Mouse (Mus musculus) neural tube, embryonic 13.5 days (tissue): ENCODE results near the gene Ms4a3. TPM values are rescaled to one million over a fixed set of nuclear protein-coding genes. Genes with fewer than 3 reads are reported as not detected.

Source experiments
- ATAC-seq: fragments of 200-750 bp; cut with Nextera tagmentation; 2 replicates; pipeline ENCODE4 v1.8.0; 2017; ENCODE audit warnings: low read depth, mild to moderate bottlenecking, moderate TSS enrichment, moderate library complexity
- H3K27ac ChIP-seq: fragments of 300-500 bp; sonication (generic); replicated peaks from 2 replicates; pipeline ENCODE4 v1.5.1; 2015; ENCODE audit warnings: moderate library complexity, mild to moderate bottlenecking, inconsistent platforms
- H3K27me3 ChIP-seq: fragments of 300-500 bp; sonication (generic); 2 replicates; pipeline ENCODE4 v1.6.1; 2015; ENCODE audit warnings: mild to moderate bottlenecking, inconsistent platforms
- H3K36me3 ChIP-seq: fragments of 300-500 bp; sonication (generic); 2 replicates; pipeline ENCODE4 v1.6.1; 2015; ENCODE audit warnings: mild to moderate bottlenecking, inconsistent platforms
- H3K4me1 ChIP-seq: fragments of 300-500 bp; sonication (generic); replicated peaks from 2 replicates; pipeline ENCODE4 v1.6.1; 2015; ENCODE audit warnings: inconsistent platforms
- H3K4me2 ChIP-seq: fragments of 300-500 bp; sonication (generic); 2 replicates; pipeline ENCODE4 v1.6.1; 2015; ENCODE audit warnings: inconsistent platforms, mild to moderate bottlenecking, moderate library complexity
- H3K4me3 ChIP-seq: fragments of 300-500 bp; sonication (generic); 2 replicates; pipeline ENCODE4 v1.5.1; 2015; ENCODE audit warnings: mild to moderate bottlenecking, inconsistent platforms
- H3K9ac ChIP-seq: fragments of 300-500 bp; sonication (generic); 2 replicates; pipeline ENCODE4 v1.6.1; 2015; ENCODE audit warnings: moderate library complexity, mild to moderate bottlenecking, inconsistent platforms
- H3K9me3 ChIP-seq: fragments of 300-500 bp; sonication (generic); 2 replicates; pipeline ENCODE4 v1.6.1; 2016; ENCODE audit warnings: inconsistent platforms
- WGBS: fragments of 180-500 bp; shearing (Covaris S2); methylation state at CpG from one replicate; pipeline ENCODE4 v1.1.7; 2015; 5-methylcytosine and 5-hydroxymethylcytosine counted together
- polyA plus RNA-seq: library from polyadenylated mRNA; unstranded; fragments of >200 nt; fragmentation: Nextera tagmentation; extraction: Ambion mirVana; gene quantifications from 2 replicates; pipeline ENCODE4 v1.2.1, GENCODE M21; 2015

Ms4a3 gene
- polyA plus RNA-seq, 1 experiment from 2014 or later: 0.18 TPM

DNA sequence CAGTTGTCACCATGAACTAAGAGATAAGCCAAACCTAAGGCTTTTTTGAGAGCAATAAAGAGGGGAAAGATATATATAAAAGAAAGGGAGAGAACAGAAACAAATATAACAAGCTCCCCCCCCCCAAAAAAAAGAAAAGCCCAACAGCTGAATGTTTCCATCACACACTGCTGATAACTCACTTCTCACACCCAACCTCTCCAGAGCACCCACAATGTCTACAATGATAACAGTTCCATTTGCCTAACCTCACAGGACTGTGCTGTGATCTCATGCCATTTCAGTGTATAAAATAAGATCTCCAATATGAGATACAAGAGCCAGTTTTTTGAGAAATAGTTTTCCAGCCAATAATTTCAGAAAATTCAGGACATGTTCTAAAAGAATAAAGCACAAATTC is 22.7 kb downstream of the Ms4a3 start:
- ATAC-seq: no peak
- no peaks in the 10 kb centered on the region for H3K36me3 ChIP-seq
- H3K9me3 ChIP-seq: no peaks in the 10 kb centered on the region
- no peak overlapping the region for H3K9ac ChIP-seq
- H3K27me3 ChIP-seq: no peaks in the 10 kb centered on the region
- no peak overlapping the region for H3K4me3 ChIP-seq
- H3K4me2 ChIP-seq: no peak overlapping the region
- no peak overlapping the region for H3K27ac ChIP-seq
- H3K4me1 ChIP-seq: no peaks in the 10 kb centered on the region

DNA sequence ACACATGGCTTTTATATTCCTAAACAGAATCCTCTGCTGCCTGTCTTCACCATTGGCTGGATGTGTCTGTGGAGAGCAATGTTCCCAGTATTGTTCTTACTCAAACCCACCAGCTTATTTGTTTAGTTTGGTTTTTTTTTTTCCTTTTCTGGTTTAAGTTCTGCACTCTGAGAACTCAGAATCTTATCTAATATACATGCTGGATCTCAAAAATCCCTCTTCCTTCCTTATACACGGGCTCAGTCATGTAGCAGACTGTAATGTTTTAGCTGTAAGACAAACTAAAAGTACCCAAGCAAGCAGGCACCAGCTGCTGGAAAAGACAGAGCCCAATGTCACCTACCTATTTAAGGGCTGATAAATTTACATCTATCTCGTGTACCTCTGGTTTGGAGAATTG is 25.8 kb downstream of the Ms4a3 start:
- H3K4me1 ChIP-seq: no peaks in the 10 kb centered on the region
- ATAC-seq: no peak
- H3K9ac ChIP-seq: no peak overlapping the region
- H3K36me3 ChIP-seq: no peaks in the 10 kb centered on the region
- H3K27me3 ChIP-seq: no peaks in the 10 kb centered on the region
- H3K4me3 ChIP-seq: no peak overlapping the region
- no peaks in the 10 kb centered on the region for H3K9me3 ChIP-seq
- no peak overlapping the region for H3K27ac ChIP-seq
- WGBS: 78% methylated on average over 2 of the region's 2 CpGs
- H3K4me2 ChIP-seq: no peak overlapping the region

DNA sequence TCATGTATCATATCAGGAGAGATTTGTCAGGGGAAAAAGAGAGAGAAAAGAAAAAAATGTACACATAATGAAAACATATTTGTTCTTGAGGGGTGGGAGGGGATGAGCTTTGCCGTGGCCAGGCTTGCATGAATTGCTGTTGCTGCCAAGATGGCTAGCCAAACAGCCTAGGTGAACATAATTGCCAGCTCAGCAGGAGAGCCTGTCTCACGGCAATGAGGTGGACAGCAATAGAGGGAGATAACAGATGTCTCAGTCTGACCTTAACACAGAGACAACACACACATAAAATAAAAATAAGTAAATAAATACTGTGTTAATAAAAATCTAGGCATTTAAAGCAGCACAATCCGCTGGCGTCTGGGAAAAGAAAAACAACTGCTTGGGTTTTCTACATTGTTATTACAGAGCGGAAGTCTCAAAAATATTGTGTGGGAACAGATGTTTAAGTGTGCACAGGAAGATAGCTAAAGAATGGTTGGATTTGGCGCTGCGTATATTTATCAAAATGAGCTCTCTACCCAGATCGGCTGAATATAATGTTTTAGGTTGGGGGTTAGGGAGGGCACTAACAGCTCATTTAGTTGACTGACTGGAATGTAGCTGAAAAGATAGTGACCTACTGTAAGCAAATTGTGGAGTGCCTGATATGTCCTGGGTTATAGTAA is 26.7 kb downstream of the Ms4a3 start:
- WGBS: 75% methylated on average over 8 of the region's 8 CpGs

DNA sequence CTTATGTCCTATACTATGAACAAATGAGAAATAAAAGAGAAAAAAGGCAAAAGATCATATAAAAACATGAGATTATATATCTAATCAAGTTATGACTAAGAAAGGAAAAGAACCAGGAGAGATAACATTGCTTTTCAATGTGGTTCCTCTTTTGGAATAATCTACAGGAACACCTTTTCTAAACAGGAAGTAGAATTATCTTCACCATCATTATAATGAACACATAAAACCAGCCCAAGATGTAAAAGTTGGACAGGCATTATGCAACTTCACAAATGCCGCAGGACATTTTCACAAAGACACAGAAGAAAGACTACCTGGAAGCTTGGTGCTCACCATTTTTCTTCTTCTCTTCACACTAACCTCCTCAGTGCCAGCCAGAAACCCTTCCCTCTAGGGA is 27.6 kb downstream of the Ms4a3 start:
- Histone ChIP-seq H3K4me1 (no peaks in the 10 kb centered on the region), H3K9me3 (no peaks in the 10 kb centered on the region), H3K27ac (no peak overlapping the region), H3K9ac (no peak overlapping the region), H3K27me3 (no peaks in the 10 kb centered on the region), H3K4me3 (no peak overlapping the region), H3K4me2 (no peak overlapping the region), H3K36me3 (no peaks in the 10 kb centered on the region)
- ATAC-seq: no peak
- 97% methylated on average over 1 of the region's 1 CpGs for WGBS

More for the DNA sequence above, 26.7 kb downstream of the Ms4a3 start:
- no peak overlapping the region for H3K4me3 ChIP-seq
- no peak overlapping the region for H3K27ac ChIP-seq
- H3K36me3 ChIP-seq: no peaks in the 10 kb centered on the region
- no peak for ATAC-seq
- no peaks in the 10 kb centered on the region for H3K27me3 ChIP-seq
- no peak overlapping the region for H3K9ac ChIP-seq
- H3K4me1 ChIP-seq: no peaks in the 10 kb centered on the region
- no peak overlapping the region for H3K4me2 ChIP-seq
- H3K9me3 ChIP-seq: no peaks in the 10 kb centered on the region

DNA sequence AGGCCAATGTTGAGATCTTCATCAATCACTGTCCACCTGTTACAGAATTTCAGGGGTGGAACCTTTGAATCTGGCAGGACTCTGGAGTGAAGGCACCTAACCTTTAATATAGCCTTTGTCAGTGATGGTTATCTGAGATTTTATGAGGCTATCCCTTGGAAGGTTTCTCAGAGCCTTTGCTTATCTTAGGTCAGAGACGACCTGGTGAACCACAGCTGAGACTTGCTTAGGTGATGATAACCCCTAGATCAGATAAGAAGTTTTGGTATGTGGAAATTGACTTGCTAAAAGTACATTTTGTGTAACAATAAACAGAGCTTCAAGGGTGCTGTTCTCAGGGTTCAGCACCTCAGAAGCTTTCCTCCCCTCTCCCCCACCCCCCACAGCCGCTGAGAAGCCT is 28.4 kb downstream of the Ms4a3 start:
- H3K27me3 ChIP-seq: no peaks in the 10 kb centered on the region
- no peak overlapping the region for H3K4me2 ChIP-seq
- H3K36me3 ChIP-seq: no peaks in the 10 kb centered on the region
- H3K9ac ChIP-seq: no peak overlapping the region
- H3K9me3 ChIP-seq: no peaks in the 10 kb centered on the region
- H3K4me1 ChIP-seq: no peaks in the 10 kb centered on the region
- ATAC-seq: no peak
- no peak overlapping the region for H3K27ac ChIP-seq
- no peak overlapping the region for H3K4me3 ChIP-seq
- WGBS: 66% methylated on average over 2 of the region's 2 CpGs

DNA sequence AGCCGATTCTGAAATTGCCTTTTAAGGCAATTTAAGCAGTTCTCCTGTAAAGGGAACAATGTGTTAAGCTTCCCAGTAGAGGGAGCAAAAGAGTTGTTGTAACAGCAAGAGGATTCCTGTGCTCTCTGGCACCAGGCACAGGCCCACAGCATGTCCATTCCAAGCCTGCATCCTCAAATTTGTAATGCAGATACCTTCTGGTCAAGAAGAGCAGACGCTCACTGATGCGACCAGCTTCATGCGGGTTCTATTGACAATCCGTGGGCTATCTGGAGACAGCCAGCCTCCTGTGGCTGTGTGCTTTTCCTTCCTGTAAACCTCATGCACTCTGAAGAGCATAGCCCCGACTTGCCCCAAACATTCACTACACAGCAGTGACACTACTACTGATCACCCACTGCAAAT is 29.1 kb downstream of the Ms4a3 start:
- no peaks in the 10 kb centered on the region for H3K4me1 ChIP-seq
- no peaks in the 10 kb centered on the region for H3K9me3 ChIP-seq
- H3K4me3 ChIP-seq: no peak overlapping the region
- H3K27me3 ChIP-seq: no peaks in the 10 kb centered on the region
- H3K36me3 ChIP-seq: no peaks in the 10 kb centered on the region
- 32% methylated on average over 6 of the region's 6 CpGs for WGBS
- peak; percentile 82 for ATAC-seq
- no peak overlapping the region for H3K27ac ChIP-seq
- H3K4me2 ChIP-seq: no peak overlapping the region
- H3K9ac ChIP-seq: no peak overlapping the region

DNA sequence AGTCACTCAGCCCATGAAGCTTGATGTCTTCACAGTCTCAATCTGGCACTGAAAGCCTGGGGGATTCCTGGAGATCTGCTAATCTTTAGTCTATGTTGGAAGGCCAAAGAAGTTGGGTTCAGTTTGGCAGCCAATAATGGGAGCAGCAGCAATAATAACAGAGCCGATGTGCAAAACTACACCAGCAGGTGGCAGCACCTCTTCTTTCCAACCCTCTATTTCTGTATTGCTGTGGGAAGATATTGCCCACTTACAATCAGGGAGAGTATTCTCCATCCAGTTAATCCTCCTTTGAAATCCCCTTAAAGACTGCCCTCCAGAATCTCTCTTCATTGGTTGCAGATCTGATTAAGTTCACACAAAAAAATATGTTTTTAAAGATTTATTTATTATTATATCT is 32.5 kb downstream of the Ms4a3 start:
- peak; percentile 32; the same call in 1 of the 2 replicates for ATAC-seq
- WGBS: 17% methylated on average over 1 of the region's 1 CpGs
- no peak overlapping the region for H3K9ac ChIP-seq
- H3K4me3 ChIP-seq: no peak overlapping the region
- no peak overlapping the region for H3K27ac ChIP-seq
- no peaks in the 10 kb centered on the region for H3K9me3 ChIP-seq
- H3K36me3 ChIP-seq: no peaks in the 10 kb centered on the region
- no peaks in the 10 kb centered on the region for H3K27me3 ChIP-seq
- no peak overlapping the region for H3K4me2 ChIP-seq
- no peaks in the 10 kb centered on the region for H3K4me1 ChIP-seq

DNA sequence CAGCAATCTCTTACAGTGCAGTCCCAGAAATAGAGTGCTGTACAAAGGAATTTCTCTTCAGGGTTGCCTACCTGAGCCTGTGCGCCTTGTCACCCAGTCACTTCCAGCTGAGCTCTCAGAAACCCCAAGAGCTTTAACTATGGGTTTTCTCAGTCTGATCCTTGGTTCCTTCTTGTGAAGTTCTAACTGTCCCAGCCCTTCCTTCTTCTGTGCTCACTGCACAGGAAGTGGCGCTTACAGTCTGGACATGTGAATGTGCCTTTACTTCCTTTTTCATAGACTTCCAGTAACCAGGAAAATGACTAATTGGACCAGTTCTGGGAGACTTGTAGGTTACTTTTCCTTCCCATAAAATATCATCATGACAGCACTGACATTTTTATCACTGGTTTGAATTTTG is 36.0 kb downstream of the Ms4a3 start, which contains the start of gene Ms4a6d:
Gene Ms4a6d (minus strand): TSS at position 247 of the 400 bp plus-strand sequence.
- Histone ChIP-seq H3K9ac (no peak within 1 kb of the TSS), H3K27me3 (no peaks in the 10 kb centered on the region), H3K27ac (no peak within 1 kb of the TSS), H3K4me3 (no peak within 1 kb of the TSS), H3K36me3 (no peaks in the 10 kb centered on the region), H3K9me3 (no peaks in the 10 kb centered on the region), H3K4me2 (no peak within 1 kb of the TSS), H3K4me1 (no peaks in the 10 kb centered on the region)
- no peak for ATAC-seq
- WGBS: 89% methylated on average over 2 of the region's 2 CpGs

DNA sequence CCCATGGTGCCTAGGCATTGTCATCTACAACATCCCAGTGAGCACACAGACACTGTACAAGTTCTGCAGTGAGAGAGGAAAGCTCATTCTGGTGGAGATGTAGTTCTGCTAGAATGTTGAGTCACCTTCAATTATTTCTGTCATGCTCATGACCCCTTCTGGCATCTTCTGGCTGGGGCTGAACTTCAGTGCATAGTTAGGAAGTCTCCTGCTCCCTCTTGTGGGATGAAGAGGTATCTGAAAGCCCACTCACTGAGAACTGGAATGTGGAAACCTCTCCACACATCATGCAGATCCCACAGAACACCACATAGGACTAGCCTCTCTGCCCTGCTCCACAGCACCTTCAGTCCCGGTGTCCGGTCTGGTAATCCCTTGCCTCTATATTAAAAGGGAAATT is 38.6 kb downstream of the Ms4a3 start:
- H3K27me3 ChIP-seq: no peaks in the 10 kb centered on the region
- no peak overlapping the region for H3K4me2 ChIP-seq
- H3K4me3 ChIP-seq: no peak overlapping the region
- H3K27ac ChIP-seq: no peak overlapping the region
- no peaks in the 10 kb centered on the region for H3K9me3 ChIP-seq
- no peak for ATAC-seq
- no peaks in the 10 kb centered on the region for H3K4me1 ChIP-seq
- no peak overlapping the region for H3K9ac ChIP-seq
- WGBS: 85% methylated on average over 2 of the region's 2 CpGs
- H3K36me3 ChIP-seq: no peaks in the 10 kb centered on the region

DNA sequence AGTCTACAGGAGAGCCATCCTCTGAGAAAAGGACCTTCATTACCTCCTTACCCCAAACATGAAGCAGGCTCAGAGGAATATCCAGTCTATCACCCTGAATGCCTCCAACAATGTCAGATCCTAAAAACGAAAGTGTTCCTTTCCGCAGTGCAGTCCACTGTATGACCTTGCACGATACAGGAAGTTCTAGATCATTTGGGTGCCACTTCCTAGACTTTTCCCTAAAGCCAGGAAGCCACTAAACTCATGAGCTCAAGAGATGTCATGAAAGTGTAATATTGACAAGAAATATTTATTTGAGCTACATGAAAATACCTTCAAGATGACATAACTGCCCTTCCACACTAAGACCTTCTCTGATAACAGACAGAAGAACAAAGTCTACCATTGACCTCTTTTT is 39.3 kb downstream of the Ms4a3 start:
- no peak overlapping the region for H3K27ac ChIP-seq
- WGBS: 85% methylated on average over 3 of the region's 3 CpGs
- H3K27me3 ChIP-seq: no peaks in the 10 kb centered on the region
- no peak for ATAC-seq
- H3K4me2 ChIP-seq: no peak overlapping the region
- no peak overlapping the region for H3K4me3 ChIP-seq
- no peaks in the 10 kb centered on the region for H3K36me3 ChIP-seq
- H3K9ac ChIP-seq: no peak overlapping the region
- no peaks in the 10 kb centered on the region for H3K4me1 ChIP-seq
- H3K9me3 ChIP-seq: no peaks in the 10 kb centered on the region

DNA sequence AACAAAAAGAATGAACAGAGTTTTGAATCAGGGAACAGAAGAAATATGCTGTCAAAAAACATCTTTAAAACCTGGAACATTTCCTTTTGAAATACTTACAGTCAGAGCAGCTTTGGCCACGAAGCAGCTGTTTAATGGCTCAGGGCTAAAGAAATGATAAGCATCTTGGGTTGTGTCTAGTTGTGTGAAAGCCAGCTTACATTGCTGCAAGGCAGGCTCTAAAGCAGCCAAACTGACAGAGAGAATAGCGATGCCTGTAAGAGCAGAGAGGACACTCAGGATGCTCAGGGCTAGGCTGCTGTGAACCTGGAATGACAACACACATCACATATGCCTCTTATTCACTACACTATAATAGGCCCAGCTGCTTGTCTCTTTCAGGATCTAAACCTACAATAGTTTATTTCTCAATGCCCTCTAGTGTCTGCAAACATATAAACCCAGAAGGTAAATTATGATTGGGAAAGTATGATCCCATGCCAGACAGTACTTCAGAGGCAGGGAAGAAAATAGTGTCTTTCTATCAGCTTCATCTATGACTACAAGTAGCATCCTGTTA is 50.7 kb downstream of the Ms4a3 start:
- Histone ChIP-seq H3K36me3 (no peaks in the 10 kb centered on the region), H3K4me2 (no peak overlapping the region), H3K27me3 (no peaks in the 10 kb centered on the region), H3K9me3 (no peaks in the 10 kb centered on the region), H3K4me3 (no peak overlapping the region), H3K27ac (no peak overlapping the region), H3K4me1 (no peaks in the 10 kb centered on the region), H3K9ac (no peak overlapping the region)
- no peak for ATAC-seq
- 75% methylated on average over 2 of the region's 2 CpGs for WGBS

DNA sequence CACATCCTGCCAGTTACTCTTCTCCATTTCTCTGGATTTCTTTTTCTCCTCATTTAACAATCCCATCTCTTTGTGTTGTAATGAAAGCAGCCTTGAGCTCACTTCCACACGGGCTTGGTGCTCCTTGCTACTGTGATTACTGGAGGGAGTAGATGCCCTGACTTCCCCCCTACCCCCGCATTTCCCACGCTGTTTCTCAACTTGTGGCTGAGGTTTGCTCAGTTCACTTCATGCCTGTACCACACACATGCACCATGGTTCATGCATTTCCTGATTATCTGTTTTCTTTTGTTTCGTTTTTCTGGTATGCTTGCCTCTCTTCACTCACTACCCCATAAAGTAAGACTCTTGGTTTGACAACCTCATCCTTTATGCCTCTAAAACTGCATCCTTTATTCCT is 51.4 kb downstream of the Ms4a3 start:
- Histone ChIP-seq H3K9me3 (no peaks in the 10 kb centered on the region), H3K27me3 (no peaks in the 10 kb centered on the region), H3K4me3 (no peak overlapping the region), H3K36me3 (no peaks in the 10 kb centered on the region), H3K9ac (no peak overlapping the region), H3K4me2 (no peak overlapping the region), H3K27ac (no peak overlapping the region), H3K4me1 (no peaks in the 10 kb centered on the region)
- 72% methylated on average over 4 of the region's 4 CpGs for WGBS
- no peak for ATAC-seq
